Mouse (Mus musculus) neural tube, embryonic 11.5 days (tissue): Measurements from ENCODE around the gene Tmx1. TPM values are rescaled to one million over a fixed set of nuclear protein-coding genes. Genes with fewer than 3 reads are reported as not detected.

Experiments used
- ATAC-seq: fragments of 200-750 bp; cut with Nextera tagmentation; 2 replicates; pipeline ENCODE4 v1.8.0; 2017; ENCODE audit warnings: moderate number of reproducible peaks, mild to moderate bottlenecking, moderate TSS enrichment, moderate library complexity; ENCODE audit not compliant: insufficient read depth, low FRiP score, low TSS enrichment
- DNase-seq: peaks from one replicate; pipeline ENCODE4 v3.0.0-alpha.2; 2015; ENCODE audit warnings: low spot score
- H3K27ac ChIP-seq: fragments of 300-500 bp; sonication (generic); 2 replicates; pipeline ENCODE4 v1.5.1; 2014; ENCODE audit warnings: low read depth, mild to moderate bottlenecking, low read length
- H3K27me3 ChIP-seq: fragments of 300-500 bp; sonication (generic); 2 replicates; pipeline ENCODE4 v1.6.1; 2014; ENCODE audit warnings: mild to moderate bottlenecking, low read length, mixed read lengths; ENCODE audit not compliant: control insufficient read depth, insufficient read depth
- H3K36me3 ChIP-seq: fragments of 300-500 bp; sonication (generic); 2 replicates; pipeline ENCODE4 v1.6.1; 2014; ENCODE audit warnings: mild to moderate bottlenecking, low read length, moderate library complexity, mixed read lengths; ENCODE audit not compliant: control insufficient read depth, insufficient read depth
- H3K4me1 ChIP-seq: fragments of 300-500 bp; sonication (generic); 2 replicates; pipeline ENCODE4 v1.6.1; 2014; ENCODE audit warnings: low read length, mixed read lengths; ENCODE audit not compliant: control insufficient read depth, insufficient read depth
- H3K4me2 ChIP-seq: fragments of 300-500 bp; sonication (generic); 2 replicates; pipeline ENCODE4 v1.6.1; 2014; ENCODE audit warnings: low read depth, mild to moderate bottlenecking, moderate library complexity
- H3K4me3 ChIP-seq: fragments of 300-500 bp; sonication (generic); 2 replicates; pipeline ENCODE4 v1.5.1; 2014; ENCODE audit warnings: low read depth, low read length
- H3K9ac ChIP-seq: fragments of 300-500 bp; sonication (generic); 2 replicates; pipeline ENCODE4 v1.6.1; 2014; ENCODE audit warnings: mild to moderate bottlenecking, low read length
- H3K9me3 ChIP-seq: fragments of 300-500 bp; sonication (generic); 2 replicates; pipeline ENCODE4 v1.6.1; 2016; ENCODE audit warnings: low read length; ENCODE audit not compliant: control insufficient read depth
- WGBS: fragments of 180-500 bp; shearing (Covaris S2); extraction: QIAGEN DNeasy Blood & Tissue Kit; methylation state at CpG from one replicate; pipeline ENCODE4 v1.1.7; 2014; 5-methylcytosine and 5-hydroxymethylcytosine counted together
- polyA plus RNA-seq: library from polyadenylated mRNA; unstranded; fragments of >200 nt; fragmentation: Nextera tagmentation; extraction: Ambion mirVana; gene quantifications from 2 replicates; pipeline ENCODE4 v1.2.1, GENCODE M21; 2014

The Tmx1 gene
- polyA plus RNA-seq, 1 experiment from 2014 or later, result 127 TPM

DNA sequence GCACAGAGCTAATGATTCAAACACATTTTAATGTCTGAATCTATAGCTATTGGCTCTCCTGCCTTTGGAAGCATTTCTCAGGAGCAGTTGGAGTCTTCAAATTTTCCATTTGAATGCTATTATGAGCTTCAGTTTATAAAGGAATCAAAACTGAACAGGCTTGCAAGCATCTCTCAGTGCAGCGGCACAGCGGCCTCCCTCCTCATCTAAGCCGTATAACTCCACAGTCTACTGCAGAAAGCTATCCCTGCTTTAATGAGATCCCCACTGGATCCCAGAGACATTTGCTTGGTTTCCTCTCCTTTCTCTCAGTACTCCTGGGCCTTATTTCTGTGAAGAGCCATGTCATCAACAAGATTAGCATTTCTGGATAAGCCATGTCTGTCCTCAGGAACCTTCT, 45.2 kb downstream of the Tmx1 start:
- H3K9ac ChIP-seq, result no peak overlapping the region
- no peaks in the 10 kb centered on the region for H3K27me3 ChIP-seq
- no peaks in the 10 kb centered on the region for H3K9me3 ChIP-seq
- H3K27ac ChIP-seq, result no peak overlapping the region
- no peaks in the 10 kb centered on the region for H3K36me3 ChIP-seq
- H3K4me2 ChIP-seq, result no peak overlapping the region
- 85% methylated on average over 3 of the region's 3 CpGs for WGBS
- 0 out of 2 replicates have a peak, but pooled peaks cover 4% of the 10 kb centered on the region for H3K4me1 ChIP-seq
- DNase-seq (no peak), ATAC-seq (no peak)
- H3K4me3 ChIP-seq, result no peak overlapping the region

DNA sequence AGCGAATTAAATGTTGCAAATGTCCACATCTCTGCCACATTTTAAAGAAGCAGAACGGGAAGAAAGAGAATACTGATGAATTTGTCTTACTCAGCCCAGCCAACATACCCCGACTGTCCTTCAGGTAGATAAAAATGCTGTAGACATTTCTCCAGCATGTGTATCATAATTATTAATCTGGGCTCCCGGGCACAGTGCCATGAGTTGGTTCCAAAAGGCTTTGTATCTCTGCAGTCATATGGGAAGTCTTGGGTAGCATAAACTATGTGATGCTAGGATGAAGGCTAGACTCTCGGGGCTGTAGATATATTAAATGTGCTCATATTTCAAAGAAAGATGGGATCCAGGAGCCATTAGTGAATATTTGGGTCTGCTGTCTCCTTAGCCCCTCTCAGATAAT, 53.1 kb downstream of the Tmx1 start:
- no peaks in the 10 kb centered on the region for H3K36me3 ChIP-seq
- no peak for ATAC-seq
- no peak overlapping the region for H3K27ac ChIP-seq
- H3K4me1 ChIP-seq, result no peaks in the 10 kb centered on the region
- DNase-seq, result no peak
- no peaks in the 10 kb centered on the region for H3K27me3 ChIP-seq
- 90% methylated on average over 5 of the region's 5 CpGs for WGBS
- no peaks in the 10 kb centered on the region for H3K9me3 ChIP-seq
- no peak overlapping the region for H3K4me3 ChIP-seq
- H3K9ac ChIP-seq, result no peak overlapping the region
- no peak overlapping the region for H3K4me2 ChIP-seq

DNA sequence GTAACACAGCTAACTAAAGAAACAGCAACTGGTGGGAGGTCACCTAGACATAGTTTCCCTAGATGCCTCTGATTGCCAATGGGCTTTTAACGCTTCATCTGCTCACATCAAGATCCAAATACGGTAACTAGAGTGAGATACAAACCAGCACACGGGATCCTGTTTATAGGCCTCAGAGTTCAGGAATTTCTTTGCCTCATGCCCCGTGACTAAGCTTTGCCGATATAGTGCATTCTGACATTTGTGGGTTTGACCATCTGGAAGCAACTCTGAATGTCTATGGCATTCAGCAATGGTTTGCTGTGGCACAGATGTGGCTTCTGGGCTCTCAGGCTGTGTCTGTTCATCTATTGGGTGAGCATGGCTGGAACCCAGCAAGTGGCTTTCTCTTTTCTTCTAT, 59.1 kb downstream of the Tmx1 start:
- H3K4me3 ChIP-seq, result no peak overlapping the region
- 90% methylated on average over 5 of the region's 5 CpGs for WGBS

GRCm38 (mm10) chr12:70512431-70512830, 59.5 kb downstream of the Tmx1 start:
- 84% methylated on average over 2 of the region's 2 CpGs for WGBS
- Histone ChIP-seq H3K4me2 (no peak overlapping the region), H3K4me3 (no peak overlapping the region), H3K4me1 (no peaks in the 10 kb centered on the region), H3K36me3 (no peaks in the 10 kb centered on the region), H3K27me3 (no peaks in the 10 kb centered on the region), H3K9ac (no peak overlapping the region), H3K9me3 (no peaks in the 10 kb centered on the region), H3K27ac (no peak overlapping the region)
- ATAC-seq (no peak), DNase-seq (no peak)

More for the DNA sequence above, 59.1 kb downstream of the Tmx1 start:
- Histone ChIP-seq H3K9ac (no peak overlapping the region), H3K4me2 (no peak overlapping the region), H3K36me3 (no peaks in the 10 kb centered on the region), H3K27ac (no peak overlapping the region), H3K27me3 (no peaks in the 10 kb centered on the region), H3K4me1 (no peaks in the 10 kb centered on the region), H3K9me3 (no peaks in the 10 kb centered on the region)
- no peak for DNase-seq
- ATAC-seq, result no peak

Other genes with a start within 250 kb of the Tmx1 start
- gene Pygl, start 221.6 kb upstream of the Tmx1 start, polyA plus RNA-seq, result 6.0 and 7.4 TPM in 2 replicates
- gene Trim9, start 105.5 kb upstream of the Tmx1 start, polyA plus RNA-seq, result 24.6 and 27.4 TPM in 2 replicates